In the genomic region with DNA sequence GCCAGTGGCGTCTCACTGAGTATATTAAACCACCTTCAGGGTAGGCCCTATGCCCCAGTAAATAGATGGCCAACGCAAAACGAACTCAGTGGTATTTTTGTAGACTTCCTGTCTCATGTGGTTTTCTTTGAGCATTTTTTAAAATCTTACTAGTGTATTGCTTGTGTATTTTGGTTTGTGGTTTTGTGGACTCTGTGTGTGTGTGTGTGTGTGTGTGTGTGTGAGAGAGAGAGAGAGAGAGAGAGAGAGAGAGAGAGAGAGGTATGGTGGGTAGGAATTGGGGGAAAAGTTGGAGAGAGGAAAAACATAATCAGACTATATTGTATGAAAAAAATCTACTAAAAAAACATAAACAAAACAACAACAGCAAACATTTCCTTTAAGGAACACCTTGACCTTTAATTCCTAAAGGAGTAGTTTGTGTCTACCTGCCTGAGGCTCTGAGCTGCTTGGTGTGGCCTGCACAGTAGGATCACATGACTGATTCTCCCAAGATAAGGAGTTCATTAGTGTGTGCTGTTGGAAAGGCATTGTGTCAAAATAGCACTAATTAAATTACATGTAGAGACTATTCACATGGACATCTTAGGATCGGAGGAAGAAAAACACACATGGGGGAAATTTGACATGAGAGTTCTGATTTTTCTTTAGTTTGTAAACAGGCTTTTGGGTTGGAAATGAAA, we compare ENCODE assay signal across 8 mouse cellular contexts. TPM values are rescaled to one million over a fixed set of nuclear protein-coding genes. Genes with fewer than 3 reads are reported as not detected.
DNase-seq lines count a peak whose midpoint lies in the region; ATAC-seq and TF ChIP-seq lines count a peak whose summit lies in the region.

No protein-coding gene starts in this region.

- H3K27ac ChIP-seq in heart, adult 2 months, result peak overlapping the region; percentile 92; the same call in 1 of the 2 replicates
- H3K27ac ChIP-seq in neural tube, embryonic 12.5 days, result no peak overlapping the region
- no peak overlapping the region for H3K27ac ChIP-seq in limb, embryonic 12.5 days
- H3K27ac ChIP-seq in stomach, embryonic 16.5 days (ENCODE audit: low read length), result peak overlapping the region; percentile 88; the same call in 1 of the 2 replicates

- 74% methylated on average over 4 of the region's 4 CpGs for WGBS in heart, adult 2 months
- WGBS in neural tube, embryonic 12.5 days, result 88% methylated on average over 4 of the region's 4 CpGs
- WGBS in limb, embryonic 12.5 days, result 79% methylated on average over 4 of the region's 4 CpGs
- whole genome bisulfite sequencing in stomach, embryonic 16.5 days, result 75% methylated on average over 4 of the region's 4 CpGs

- no peaks in the 10 kb centered on the region for H3K36me3 ChIP-seq in heart, adult 2 months (ENCODE audit: control insufficient read depth, insufficient read depth, low read length)
- H3K36me3 ChIP-seq in neural tube, embryonic 12.5 days, result no peaks in the 10 kb centered on the region
- H3K36me3 ChIP-seq in limb, embryonic 12.5 days, result peaks cover under 1% of the 10 kb centered on the region; the same call in 1 of the 2 replicates
- H3K36me3 ChIP-seq in stomach, embryonic 16.5 days (ENCODE audit: control insufficient read depth, insufficient read depth, low read length), result no peaks in the 10 kb centered on the region; the same call in 1 of the 2 replicates

- no peak for TF ChIP-seq EP300 in heart, adult 2 months (IDR thresholded peaks at IDR 0.05; ENCODE audit: insufficient read depth, low read depth, low read length)

- no peak for TF ChIP-seq POLR2A in heart, adult 2 months (IDR thresholded peaks at IDR 0.05; ENCODE audit: insufficient read depth, low read depth, low read length)

- ATAC-seq in neural tube, embryonic 12.5 days (ENCODE audit: low FRiP score, low read depth), result no peak
- ATAC-seq in limb, embryonic 12.5 days (ENCODE audit: insufficient number of reproducible peaks, insufficient read depth, low FRiP score, low TSS enrichment, low read depth), result no peak
- ATAC-seq in stomach, embryonic 16.5 days (ENCODE audit: insufficient read depth, low FRiP score), result no peak

- DNase-seq in heart, adult 2 months, result no peak
- no peak for DNase-seq in heart, adult 11 months
- no peak for DNase-seq in neural tube, embryonic 10.5 days (ENCODE audit: extremely low spot score, low spot score)
- DNase-seq in MN1 (ENCODE audit: low spot score), result no peak
- no peak for DNase-seq in left cerebral cortex, adult 9 months (ENCODE audit: low spot score in 2 of 2)

- no peak overlapping the region for H3K9ac ChIP-seq in heart, adult 2 months (ENCODE audit: low read depth, low read length)
- H3K9ac ChIP-seq in neural tube, embryonic 12.5 days, result no peak overlapping the region
- 0 out of 2 replicates have a peak overlapping the region, but pooled peaks have one; percentile 90 for H3K9ac ChIP-seq in limb, embryonic 12.5 days (replicated peaks)
- no peak overlapping the region; the same call in 1 of the 2 replicates for H3K9ac ChIP-seq in stomach, embryonic 16.5 days (ENCODE audit: low read length)

- peak overlapping the region; percentile 96; the same call in 1 of the 2 replicates for H3K4me3 ChIP-seq in heart, adult 2 months
- no peak overlapping the region for H3K4me3 ChIP-seq in neural tube, embryonic 12.5 days
- H3K4me3 ChIP-seq in limb, embryonic 12.5 days (replicated peaks), result peak overlapping the region; percentile 80
- H3K4me3 ChIP-seq in stomach, embryonic 16.5 days (replicated peaks; ENCODE audit: low read length), result peak overlapping the region; percentile 93

- H3K79me2 ChIP-seq in heart, adult 2 months (replicated peaks; ENCODE audit: control insufficient read depth, insufficient read depth, low read length), result no peaks in the 10 kb centered on the region

- H3K4me2 ChIP-seq in neural tube, embryonic 12.5 days (replicated peaks), result peak overlapping the region; percentile 80; the same call in 1 of the 2 replicates
- peak overlapping the region; percentile 64 for H3K4me2 ChIP-seq in limb, embryonic 12.5 days
- peak overlapping the region; percentile 60 for H3K4me2 ChIP-seq in stomach, embryonic 16.5 days (ENCODE audit: low read depth, low read length)

- intact Hi-C loops in heart, adult 2 months (cut with DNase I), result loop anchor here (10.0 kb wide), 2 partner anchors 309 to 379 kb away; partner anchors contain the start of genes Cct5, Fam173b and March6

- TF ChIP-seq CTCF in heart, adult 2 months (IDR thresholded peaks at IDR 0.05), result no peak

- peaks cover 5% of the 10 kb centered on the region for H3K4me1 ChIP-seq in heart, adult 2 months (ENCODE audit: control insufficient read depth, insufficient read depth, low read length)
- H3K4me1 ChIP-seq in neural tube, embryonic 12.5 days, result no peaks in the 10 kb centered on the region
- H3K4me1 ChIP-seq in limb, embryonic 12.5 days (replicated peaks), result 0 out of 2 replicates have a peak, but pooled peaks cover 12% of the 10 kb centered on the region
- peaks cover 13% of the 10 kb centered on the region for H3K4me1 ChIP-seq in stomach, embryonic 16.5 days (ENCODE audit: control insufficient read depth, insufficient read depth, low read length)

- no peaks in the 10 kb centered on the region for H3K27me3 ChIP-seq in heart, adult 2 months (ENCODE audit: control insufficient read depth, insufficient read depth, low read length)
- no peaks in the 10 kb centered on the region for H3K27me3 ChIP-seq in neural tube, embryonic 12.5 days (replicated peaks)
- no peaks in the 10 kb centered on the region for H3K27me3 ChIP-seq in limb, embryonic 12.5 days
- H3K27me3 ChIP-seq in stomach, embryonic 16.5 days (ENCODE audit: control insufficient read depth, insufficient read depth, low read length), result no peaks in the 10 kb centered on the region

- H3K9me3 ChIP-seq in neural tube, embryonic 12.5 days, result no peaks in the 10 kb centered on the region
- no peaks in the 10 kb centered on the region for H3K9me3 ChIP-seq in limb, embryonic 12.5 days
- no peaks in the 10 kb centered on the region for H3K9me3 ChIP-seq in stomach, embryonic 16.5 days (replicated peaks; ENCODE audit: control insufficient read depth, low read length)

RNA-seq across cellular contexts. Expression of gene Dap, which starts 1.7 kb away (rescaled TPM):
- 10 to 100 TPM; 17.7 to 27.0 TPM for total RNA-seq in heart, adult 2 months (2021)
- 15.4 and 18.8 TPM in 2 replicates for polyA plus RNA-seq in heart, adult 2 months (2012; rRNA removed)
- polyA plus RNA-seq in neural tube, embryonic 12.5 days (2016; fragmentation: Nextera tagmentation; extraction: Ambion mirVana), result 44.0 and 44.5 TPM in 2 replicates
- 66.3 and 68.8 TPM in 2 replicates for polyA plus RNA-seq in limb, embryonic 12.5 days (2016; fragmentation: Nextera tagmentation; extraction: Ambion mirVana)
- polyA plus RNA-seq in stomach, embryonic 16.5 days (2015; fragmentation: Nextera tagmentation; extraction: Ambion mirVana), result 110 and 114 TPM in 2 replicates

Comparison
In these comparisons a context has a peak if more than half of its experiments do, and no peak if none do; other contexts are left out.
1. H3K27ac ChIP-seq: peak in heart, adult 2 months (single experiment) and stomach, embryonic 16.5 days (single experiment); none in neural tube, embryonic 12.5 days (single experiment) and limb, embryonic 12.5 days (single experiment).
2. Peak in every context shown above with its lines, with median percentiles within 50 percentile points of each other: H3K4me2 ChIP-seq.